Mouse (Mus musculus) layer of hippocampus, adult 18-20 months (tissue): ENCODE results near the gene Cadps. TPM values are rescaled to one million over a fixed set of nuclear protein-coding genes. Genes with fewer than 3 reads are reported as not detected.

ENCODE experiments used
- DNase-seq, 2 experiments: peaks; one replicate each; pipeline ENCODE4 v3.0.0; 2022; ENCODE audit warnings: low spot score in 2 of 2
- total RNA-seq, 2 experiments: library from RNA; stranded (reverse); gene quantifications; 2 replicates each; pipeline ENCODE4 v1.2.3; 2021

Cadps gene
- total RNA-seq, 2 experiments from 2014 or later: 210 to 218 TPM

DNA sequence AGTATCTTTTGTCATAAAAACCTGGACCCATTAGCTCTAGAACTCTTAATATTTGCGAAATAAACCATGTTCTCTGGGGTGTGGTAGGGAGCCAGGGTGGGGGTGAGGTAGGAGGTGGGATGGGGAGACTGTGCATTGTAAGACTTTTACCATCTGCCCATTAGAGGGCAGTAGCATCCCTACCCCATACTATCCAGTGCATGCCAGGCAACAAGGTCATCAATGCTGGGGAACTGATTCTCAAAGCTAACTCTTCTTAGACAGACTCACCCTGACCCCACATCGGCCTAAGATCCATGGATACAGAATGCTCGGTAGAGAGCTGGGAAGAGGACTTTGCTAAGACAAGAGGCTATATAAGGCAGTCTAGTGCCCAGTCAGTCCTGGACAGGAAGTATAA lies 425.3 kb downstream of the Cadps start:
- DNase-seq: no peak

DNA sequence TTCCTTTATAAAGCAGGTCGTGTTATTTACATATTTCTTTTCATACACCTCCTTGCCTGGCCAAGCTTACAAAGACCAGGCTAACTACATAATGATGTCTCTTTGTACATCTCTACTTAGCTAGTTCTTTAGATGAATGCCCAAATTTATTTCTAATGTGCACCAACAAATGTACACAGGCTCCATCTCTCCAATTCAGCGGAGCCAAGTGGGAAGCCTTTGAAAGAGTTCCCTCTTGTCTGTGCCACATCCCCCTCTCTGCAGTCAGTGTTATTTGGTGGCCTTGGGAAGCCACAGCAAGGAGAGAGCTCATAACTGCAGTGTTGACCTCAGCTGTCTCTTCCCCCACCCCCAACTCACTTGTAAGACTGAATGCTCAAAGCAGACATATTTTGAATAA lies 428.6 kb downstream of the Cadps start:
- no peak for DNase-seq

DNA sequence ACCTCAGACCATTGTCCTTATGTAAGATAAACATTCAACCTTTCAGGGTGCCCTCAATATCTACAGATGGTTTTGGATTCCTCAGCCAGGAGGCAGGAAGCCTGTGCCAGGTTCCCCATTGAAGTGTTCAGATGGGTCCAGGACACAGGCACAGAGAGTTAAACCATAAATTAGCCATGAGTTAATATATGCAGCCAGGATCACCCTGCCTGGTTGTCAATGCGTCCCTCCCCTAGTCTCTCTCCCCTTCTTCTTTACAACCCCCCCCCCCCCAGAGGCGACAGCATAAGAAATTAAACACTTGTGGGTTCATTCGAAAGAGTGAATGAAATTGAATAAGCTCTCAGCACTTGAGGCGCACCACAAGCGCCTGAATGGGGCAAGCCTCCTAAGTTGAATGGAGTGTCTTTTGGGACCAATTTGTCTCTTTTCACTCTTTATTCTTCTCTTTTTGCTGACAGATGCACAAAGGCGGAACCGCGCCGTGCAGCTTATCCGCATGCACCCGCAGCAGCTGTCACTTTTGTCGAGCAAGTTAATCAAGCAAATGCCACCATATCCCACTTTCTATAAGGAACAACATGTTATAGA lies 429.5 kb downstream of the Cadps start:
- DNase-seq: peak; percentile 72 to 81

DNA sequence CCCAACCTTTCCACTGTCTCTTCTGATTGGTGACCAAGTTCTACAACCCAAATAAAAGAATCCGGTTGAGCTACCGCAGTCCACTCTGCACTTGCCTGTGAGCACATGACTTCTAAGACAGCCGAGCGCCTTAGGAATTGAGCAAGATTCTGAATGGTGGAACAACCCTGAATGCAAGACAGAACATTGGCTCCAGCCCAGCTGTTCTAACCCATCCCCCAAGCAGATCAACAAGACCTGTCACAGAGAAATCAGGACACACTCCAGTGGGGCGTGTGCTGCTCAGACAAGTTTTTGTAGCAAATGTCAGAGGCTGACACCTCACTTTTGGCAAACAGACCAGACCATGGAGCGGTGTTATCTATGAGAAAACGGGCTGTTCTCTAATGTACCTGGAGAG lies 431.7 kb downstream of the Cadps start:
- no peak for DNase-seq

DNA sequence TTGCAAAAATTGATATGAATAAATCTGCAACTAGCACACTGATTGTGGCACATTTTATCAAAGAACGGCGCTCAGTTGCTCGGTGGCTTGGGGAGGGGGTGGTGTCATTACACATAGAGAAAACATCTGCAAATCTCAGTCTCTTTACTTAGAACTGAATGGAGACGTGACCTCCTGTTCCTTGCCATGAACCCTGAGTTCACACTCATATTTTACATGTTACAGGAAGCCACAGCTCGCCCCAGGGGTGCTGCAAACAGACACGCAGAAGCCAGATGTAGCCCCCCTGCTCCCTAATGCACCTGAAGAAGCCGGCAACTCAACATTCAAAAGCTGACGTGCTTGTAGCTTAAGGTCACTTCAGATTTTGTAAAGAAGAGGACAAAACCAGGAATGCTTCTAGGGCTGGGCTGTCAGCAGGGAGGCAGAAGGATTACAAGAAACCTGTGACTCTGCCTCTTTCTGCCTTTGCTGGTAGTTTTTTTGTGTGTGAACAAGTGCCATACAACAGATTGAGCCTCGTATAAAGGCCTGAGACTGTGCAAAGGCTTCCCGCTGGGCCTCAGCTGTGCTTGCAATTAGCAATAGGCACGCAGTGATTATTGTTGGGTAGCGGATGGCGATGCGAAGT lies 434.0 kb downstream of the Cadps start:
- DNase-seq: no peak

DNA sequence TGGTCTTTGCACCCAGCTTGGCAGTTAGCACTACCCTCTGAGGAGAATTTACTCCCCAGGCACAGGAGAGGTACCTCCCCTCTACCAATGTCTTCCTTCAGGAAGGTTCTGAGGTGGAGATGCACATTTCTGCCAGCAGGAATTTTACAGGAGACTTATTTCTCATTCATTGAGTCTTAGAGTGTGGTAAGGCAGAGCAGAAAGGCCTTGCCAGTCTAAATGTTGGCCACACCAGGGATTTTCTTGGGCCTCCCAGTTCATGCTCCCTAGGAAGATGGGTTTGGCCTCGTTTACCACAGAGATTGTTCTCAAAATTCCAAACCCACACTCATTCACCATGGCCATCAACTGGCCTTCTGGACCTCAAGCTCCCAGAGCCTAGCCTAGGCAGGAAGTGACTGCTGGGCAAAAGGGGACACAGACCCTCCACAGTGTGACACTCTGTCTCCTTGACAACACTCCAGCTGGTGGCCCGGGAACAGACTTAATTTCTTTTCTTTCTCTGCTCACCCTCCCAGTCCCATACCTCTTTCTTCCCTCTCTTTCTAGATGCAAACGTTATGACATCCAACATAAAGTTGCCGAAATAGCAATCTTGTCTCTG lies 434.6 kb downstream of the Cadps start:
- no peak for DNase-seq

DNA sequence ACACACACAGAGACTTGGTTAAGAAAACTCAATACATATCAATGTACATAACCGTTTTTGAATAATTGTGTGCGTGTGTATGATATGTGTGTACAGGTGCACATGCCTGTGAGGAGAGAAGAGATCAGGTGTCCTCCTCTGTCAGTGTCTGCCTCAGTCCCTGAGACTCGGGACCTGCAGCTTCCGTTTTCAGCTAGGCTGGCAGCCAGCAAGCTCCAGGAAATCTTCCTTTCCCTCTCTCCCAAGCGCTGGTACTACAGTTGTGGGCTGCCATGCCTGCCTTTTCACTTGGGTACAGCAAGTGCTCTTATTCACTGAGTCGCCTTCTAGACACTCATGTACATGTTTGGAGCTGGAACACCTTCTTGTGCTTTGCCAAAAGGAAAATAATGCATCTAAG lies 435.7 kb downstream of the Cadps start:
- no peak for DNase-seq

DNA sequence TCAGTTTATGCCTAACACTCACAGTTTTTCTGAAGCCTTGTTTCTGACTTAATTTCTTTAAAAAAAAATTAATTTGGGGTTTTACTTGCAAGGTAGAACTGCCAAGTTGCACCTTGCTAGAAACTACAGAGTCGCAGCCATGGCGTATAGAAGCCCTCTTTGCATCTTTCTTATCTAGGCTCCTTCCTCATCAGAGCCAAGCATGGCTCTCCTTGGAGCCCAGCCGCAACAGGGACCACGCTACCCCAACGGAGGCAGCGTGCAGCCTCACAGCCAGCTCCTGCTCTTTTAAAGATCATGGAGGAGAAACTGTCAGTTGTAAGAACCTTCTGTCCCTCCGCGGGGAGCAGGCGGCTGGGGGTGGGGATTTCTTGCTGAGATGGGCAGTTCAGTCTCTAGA lies 445.0 kb downstream of the Cadps start:
- no peak for DNase-seq

DNA sequence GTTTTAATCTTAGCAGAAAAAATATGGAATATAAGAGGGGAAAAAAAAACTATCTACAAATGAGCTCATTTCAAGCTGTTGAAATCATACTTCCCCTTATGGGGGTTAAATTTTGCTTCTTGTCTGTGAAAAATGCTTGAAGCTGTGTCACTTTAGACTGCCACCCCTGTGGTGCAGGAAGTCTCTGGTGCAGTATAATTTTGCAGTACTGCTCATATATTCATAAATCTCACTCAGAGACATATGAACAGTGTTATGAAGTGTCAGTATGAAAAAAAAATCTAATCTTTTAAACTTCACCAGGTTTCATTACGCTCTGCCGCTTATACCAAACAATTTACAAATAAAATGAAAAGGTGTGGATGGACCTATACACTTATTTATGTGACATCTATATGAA lies 445.6 kb downstream of the Cadps start:
- no peak for DNase-seq

DNA sequence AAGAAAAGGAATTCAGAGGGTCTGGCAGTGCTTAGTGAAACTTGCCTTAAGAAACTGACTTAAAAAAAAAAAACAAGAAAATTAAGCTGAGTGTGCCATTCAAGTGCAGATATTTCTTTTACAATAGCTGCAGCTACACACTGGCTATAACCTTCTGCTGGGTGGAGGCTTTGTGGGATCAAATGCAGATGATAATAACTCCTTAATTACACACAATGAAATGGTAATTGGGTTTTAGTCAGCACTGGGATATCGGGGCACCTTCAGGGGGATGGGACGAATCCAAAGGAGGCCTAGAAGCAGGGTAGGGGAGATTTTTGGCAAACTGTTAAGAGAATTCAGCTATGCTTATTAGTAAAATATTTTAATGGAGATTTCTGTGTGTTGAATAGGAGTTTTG lies 447.4 kb downstream of the Cadps start:
- no peak for DNase-seq

DNA sequence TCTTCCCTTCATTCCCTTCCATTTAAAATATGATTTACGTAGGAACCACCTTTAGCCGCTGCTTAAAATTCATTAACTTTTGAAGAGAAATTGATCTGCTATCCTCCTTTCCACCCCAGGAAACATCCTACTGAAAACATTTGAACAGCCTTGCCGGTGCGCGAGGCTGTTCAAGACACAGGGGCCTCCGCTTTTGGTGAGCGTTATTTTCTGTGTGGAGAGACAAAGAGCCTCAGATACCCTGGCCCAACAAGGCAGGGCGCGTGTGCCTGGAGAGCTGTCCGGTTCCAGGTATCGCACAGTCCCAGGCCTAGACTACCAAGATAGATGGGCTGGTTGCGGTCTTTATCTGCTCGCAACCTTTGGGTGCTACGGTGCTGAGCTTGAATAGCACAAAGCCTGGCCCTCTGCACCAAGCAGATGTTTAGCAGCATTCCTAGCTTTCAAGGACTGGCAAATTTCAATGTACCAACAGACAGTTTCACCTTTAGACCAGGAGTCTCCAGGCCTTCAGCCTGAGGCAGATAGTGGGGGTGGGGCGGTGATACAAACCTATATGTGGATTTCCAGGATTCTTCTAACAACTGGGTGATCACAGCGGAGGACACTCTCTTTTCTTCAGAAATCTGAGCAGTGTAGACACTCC lies 472.5 kb downstream of the Cadps start:
- DNase-seq: no peak

DNA sequence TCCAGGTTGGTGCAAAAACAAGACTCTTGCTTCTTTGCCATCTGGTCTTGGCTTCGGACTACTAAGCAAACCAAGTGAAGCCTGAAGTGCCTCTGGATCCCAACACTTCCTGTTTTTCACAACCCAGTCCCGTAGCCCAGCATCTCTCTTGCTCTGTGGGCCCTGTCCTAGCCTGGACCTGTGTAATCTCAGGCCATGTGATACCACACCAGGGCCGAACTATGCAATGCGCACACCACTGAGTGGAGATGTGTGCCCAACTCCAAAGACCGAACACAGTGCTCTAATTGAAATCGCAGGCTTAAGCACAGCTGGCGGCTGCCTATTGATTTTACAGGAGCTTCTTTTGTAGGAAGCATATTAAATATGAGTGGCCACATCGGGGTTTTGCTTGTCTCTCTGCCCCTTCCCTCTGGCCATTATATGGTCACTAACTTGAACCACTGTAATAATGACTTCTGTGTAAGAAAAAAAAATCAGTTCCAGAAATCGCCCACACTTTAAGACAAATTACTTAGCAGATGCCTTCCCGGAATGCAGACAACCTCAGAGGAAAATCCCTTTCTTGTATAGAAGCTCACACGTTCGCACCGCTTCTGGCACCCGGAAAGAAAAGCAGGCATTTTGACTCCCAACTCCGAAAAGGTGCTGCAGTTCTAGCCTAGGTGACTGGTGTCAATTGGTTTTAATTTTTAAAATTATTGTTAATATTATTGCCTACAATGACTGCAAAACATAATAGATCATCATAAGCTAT lies 473.4 kb downstream of the Cadps start:
- no peak for DNase-seq

DNA sequence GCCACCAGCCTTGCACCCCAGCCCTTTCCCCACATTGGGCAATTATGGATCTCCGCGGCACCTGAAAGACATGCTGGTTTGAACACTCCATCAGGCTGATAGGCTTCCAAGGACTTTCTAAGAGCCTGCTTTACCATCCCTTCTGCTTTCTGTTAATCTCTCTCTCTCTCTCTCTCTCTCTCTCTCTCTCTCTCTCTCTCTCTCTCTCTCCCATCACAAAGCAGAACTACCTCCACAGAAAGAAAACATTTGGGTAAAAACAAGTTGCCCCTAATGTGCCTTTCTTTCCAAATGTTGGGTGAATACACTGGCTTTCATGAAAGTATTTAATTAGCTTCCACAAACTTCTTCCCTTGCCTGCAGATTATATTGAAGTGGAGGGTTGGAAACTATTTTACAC lies 474.8 kb downstream of the Cadps start, which contains the start of gene Fezf2:
TSS of gene Fezf2 (minus strand) at position 101 of the 400 bp plus-strand sequence.
- no peak for DNase-seq

DNA sequence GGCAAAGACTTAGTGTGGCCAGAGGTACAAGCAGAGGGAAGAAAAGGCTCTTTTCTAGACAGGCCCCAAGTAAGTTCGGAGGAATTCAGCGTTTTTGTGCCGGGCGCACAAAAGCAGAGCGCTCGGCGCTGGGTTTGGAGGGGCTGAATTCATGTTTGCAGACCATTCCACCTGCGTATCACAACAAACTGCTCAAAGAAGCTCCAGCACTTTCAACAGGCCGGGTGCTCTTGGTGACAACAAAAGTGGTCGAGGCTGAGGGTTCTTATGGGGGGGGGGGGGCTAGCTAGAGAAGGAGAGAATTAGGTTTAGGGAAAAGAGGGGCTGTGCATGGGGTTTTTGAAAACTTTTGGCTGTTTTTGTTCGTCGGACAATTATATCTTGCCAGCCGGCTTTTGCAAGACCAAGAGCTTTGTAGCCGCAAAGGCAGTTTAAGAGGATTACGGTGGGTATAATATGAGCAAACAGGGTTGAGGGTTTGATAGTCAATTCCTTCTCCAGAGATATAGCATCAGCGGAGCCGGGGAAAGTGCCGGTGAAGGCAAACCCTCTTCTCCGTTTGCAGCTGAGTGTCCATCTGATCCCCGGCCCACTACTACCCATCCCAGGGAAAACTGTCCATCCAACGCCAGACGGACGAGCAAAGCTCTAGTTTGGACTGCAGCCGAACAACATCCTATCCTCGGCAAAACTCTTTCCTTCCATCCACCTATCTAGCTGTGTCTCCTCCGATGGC lies 475.8 kb downstream of the Cadps start:
- DNase-seq: no peak

DNA sequence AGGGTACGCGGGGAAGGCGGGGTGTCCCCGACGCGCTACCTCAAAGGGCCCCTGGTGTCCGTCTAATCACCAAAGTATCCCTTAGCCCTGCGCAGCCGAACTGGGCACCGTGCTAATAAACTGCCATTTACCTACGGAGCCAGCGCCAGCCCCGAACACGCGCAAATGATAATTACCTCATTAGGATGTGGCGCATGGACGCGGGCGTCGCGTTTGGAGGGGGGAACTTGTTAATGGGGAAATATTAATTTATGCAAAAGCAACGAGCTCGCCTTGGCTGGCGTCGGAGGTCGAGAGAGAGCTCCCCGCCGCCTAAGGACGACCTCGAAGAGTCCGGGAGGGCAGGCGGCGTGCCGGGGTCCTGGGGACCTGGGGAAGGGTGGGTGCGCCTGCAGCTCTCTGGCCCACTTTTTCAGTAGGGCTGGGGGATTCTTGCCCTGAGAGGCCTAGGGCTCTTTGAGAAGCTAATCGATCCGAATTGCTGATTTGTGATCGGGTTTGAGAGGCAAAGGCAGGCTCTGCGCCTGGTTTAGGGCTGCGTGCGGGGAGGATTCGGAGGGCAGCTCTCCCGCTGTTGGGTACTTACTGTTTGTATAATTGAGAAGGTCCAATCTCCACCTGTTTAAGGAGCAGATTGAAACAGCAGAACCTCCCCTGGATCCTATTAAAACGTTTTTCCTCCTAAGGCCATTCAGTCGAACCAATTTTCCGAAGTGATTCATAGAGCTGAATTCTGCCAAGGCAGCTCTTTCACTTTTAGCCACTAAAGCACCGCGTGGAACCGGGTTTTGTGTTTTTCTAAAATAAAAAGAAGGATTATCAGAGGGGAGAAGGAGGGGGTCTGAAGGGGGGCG lies 476.6 kb downstream of the Cadps start:
- peak in 1 of 2 experiments; percentile 46 for DNase-seq

DNA sequence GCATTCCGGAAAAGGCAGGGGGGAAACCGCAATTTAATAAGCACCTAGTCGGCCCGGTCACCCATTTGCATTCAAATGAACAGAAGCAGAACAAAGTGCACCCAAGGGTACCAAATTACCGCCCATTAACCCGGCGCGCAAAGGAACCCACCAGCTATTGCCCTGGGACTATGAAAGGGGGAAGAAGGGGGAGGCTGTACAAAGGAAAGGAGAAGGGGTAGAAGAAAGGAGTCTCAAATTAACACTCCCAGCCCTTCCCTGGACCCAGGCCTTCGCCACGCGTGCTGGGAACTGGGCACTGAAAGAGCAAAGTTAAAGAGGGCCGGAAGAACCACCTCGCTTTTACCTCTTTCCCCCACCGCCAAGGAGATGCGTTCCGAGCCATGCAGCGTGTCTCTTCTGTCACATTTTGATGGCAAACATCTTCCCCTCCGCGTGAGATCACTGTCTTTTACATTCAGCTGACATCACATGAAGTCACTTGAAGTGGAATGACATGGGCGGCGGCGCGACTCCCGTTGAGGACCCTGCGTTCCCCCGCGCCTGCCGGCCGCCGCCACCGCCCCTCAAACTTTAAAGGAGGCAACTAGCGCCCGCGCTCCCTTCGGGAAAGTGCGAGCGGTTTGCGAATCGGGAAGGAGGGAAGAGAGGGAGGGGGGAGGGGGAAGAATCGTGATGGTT lies 477.5 kb downstream of the Cadps start:
- peak in 1 of 2 experiments; percentile 39 for DNase-seq

DNA sequence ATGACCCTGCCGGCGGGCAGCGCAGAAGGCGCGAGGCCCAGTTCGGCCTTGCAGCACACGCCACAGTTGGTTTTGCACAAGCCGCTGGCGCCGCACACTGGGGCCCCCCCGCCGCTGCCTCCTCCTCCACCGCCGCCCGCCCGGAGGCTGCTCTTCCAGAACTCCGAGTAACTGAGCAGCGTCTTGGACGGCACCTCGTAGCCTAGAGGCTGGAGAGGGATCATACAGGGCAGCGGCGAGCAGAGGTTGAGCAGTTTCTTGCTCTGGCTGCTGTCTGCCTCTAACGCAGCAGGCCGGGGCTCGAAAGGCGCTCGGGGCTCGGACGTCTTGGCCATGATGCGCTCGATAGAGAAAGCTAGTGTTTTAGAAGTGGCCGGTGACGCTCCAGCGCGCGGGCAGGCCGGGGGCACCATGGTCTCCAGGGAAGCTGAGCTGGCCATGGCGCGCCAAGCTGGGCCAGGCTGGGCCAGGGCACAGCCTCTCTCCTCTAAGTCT lies 478.1 kb downstream of the Cadps start:
- DNase-seq: peak in 1 of 2 experiments; percentile 41

DNA sequence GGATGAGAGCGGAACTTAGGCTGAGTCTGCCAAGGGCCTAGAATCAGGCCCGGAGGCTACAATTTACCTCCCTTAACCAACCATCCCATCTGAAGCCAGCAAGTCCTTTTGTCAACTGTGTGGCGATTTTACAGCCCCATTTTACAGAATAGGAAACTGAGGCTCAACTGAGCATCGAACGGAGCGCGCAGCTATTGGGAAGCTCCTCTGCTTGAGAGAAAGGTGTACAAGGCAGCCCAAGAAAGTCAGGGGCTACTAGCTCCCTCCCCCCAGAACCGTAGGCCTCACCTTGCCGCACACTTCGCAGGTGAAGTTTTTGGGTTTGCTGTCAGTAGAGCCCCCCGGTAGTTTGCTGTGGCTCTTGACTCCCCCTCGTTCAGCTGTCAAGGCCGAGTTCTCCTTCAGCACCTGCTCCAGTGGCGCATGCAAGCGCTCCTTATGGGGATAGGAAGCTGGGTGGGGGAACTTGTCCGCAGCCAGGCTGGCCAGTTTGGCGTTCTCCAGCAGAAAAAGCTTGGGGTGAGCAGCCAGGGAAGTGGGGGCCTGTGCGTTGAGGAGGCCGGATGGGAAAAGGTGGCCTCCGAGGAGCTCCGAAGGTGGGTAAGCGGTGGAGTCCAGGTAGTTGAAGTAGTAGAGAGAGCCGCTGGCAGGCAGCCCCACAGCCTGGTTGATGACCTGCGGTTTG lies 478.7 kb downstream of the Cadps start:
- DNase-seq: no peak
